Mouse (Mus musculus): ENCODE measurements around the gene Fscn1.
A peak's percentile ranks its signal among the peaks of the same experiment; 100 is the strongest.

Fscn1 gene

DNA sequence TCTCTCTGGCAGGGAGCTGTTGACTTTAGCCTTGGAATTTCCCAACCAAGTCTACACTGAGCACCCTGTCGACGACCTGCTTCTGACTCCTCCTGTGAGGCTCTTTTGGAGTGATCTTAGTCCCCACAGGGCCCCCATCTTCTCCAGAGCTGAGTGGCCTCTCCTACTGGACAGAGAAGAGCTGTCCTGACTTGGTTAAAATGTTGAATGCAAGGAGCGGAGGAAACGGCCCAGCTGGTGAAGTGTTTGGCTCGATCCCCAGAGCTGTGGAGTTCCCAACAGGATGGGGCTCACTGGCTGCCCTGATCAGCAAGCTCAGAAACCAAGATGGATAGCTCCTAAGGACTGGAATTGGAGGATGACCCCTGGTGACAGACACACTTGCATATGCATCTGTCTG, 16.4 kb downstream of the Fscn1 start:
- no peak for DNase-seq

DNA sequence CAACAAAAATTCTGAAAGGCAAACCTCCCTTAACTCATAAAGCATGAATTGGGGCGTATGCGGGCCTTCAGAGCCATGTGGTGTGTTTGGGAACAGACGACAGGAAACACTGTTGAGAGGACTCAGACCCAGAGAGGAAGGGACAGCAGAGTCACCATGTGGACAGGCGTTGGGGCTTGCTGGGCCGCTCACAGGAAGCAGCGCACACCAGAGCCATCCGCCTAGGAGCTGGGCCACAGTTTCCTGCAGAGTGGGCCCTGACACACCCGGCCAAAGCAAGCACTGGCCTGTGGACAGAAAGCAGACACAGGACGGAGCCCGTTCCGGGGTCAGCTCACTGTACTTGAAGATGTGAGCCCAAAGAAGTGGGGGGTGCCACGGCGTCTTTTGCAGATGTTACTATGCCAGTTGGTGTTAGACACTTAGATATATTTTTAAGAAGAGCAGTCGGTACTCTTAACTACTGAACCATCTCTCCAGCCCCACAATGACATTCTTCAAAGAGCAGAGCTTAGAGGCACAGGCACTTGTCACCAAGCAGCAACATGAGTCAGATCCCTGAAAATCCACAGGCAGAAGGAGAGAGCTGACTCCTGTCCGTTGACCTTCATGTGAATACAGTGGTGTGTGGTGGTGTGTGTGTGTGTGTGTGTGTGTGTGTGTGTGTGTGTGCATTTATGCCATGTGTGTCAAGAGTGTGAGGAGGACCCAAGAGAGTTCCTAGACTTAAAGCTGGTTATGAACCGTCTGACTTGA, 22.1 kb downstream of the Fscn1 start:
- DNase-seq: no peak

DNA sequence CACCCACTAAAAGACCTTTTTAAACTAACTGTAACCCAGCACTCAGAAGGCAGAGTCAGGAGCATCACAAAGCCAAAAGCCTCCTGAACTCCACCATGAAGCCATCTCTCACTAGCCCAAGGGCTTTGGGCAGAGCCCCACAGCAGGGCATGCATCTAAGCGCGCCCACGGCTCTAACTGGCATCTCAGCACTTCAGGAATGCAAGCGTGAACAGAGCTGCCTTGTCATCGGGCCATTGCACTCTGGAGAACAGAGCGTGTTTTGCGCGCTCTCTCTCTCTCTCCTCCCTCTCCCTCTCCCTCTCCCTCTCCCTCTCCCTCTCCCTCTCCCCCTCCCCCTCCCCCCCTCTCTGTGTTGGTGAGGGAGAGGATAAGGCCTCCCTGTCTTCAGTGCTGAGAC, 23.0 kb downstream of the Fscn1 start:
- no peak for DNase-seq

DNA sequence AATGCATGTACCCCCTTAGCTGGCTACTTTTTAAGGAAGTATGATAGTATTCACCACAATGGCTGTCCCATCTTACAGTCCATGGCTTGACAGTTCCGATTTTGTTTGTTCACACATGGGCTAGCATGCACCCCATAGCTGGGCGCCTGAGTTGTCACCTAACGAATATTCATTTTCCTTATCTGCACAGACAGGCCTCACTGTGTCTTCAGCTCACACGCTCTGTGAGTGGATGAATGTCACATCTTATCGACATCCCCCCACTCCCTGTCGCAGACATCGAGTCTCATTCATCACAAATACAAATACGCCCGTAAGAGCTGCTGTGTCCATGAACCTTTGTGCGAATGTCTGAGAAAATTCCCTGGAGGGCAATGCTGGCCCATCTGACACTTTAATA, 24.1 kb downstream of the Fscn1 start:
- no peak for DNase-seq

DNA sequence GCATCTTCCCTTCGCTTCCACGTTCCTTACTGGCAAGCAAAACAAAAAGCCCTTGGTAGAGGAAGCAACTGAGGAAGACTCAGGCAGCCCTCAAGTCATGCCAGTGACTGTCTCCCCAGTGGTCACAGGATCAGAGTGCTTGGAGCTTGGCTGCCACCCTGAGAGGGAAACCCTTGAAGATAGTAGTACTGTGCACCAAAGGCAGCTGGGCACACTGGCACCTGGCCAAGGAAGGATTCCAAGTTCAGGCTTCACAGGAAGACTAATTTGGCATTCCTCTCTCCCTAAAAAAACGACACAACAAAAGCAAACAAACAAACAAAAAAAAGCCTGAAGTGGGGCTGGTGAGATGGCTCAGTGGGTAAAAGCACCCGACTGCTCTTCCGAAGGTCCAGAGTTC, 28.4 kb downstream of the Fscn1 start:
- DNase-seq: no peak

DNA sequence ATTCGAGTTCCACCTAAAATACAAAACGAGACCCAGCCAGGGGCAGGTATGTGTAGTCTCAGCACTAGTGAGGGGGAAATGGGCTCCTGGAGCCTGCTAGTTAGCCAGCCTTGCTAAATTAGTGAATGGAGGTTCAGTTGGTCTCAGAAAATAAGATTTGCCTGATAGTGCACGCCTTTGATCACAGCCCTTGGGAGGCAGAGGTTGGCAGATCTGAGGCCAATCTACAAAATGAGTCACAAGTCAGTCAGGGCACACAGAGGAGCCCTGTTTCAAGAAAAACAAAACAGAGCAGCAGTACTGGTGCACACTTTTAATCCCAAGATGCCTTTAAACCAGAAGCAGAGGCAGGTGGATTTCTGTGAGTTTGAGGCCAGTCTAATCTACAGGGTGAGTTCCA, 29.0 kb downstream of the Fscn1 start:
- DNase-seq: no peak

DNA sequence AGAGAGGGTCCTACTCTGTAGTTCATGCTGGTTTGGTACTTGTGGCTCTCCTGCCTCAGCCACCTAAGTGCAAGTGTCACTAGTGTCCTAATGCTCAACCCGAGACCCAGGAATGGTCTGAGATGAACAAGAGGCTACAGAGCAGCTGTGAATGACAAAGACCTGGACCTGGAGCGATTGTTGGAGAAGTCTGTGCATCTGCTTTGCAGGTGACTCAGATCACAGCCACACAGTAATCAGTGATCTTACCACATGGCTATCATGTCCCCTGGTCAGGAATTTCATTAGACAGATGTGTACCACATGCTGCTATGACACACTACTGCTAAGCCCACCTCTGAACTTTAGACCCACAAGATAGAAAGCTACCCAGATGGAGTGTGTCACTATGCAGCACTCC, 34.6 kb downstream of the Fscn1 start:
- no peak for DNase-seq

DNA sequence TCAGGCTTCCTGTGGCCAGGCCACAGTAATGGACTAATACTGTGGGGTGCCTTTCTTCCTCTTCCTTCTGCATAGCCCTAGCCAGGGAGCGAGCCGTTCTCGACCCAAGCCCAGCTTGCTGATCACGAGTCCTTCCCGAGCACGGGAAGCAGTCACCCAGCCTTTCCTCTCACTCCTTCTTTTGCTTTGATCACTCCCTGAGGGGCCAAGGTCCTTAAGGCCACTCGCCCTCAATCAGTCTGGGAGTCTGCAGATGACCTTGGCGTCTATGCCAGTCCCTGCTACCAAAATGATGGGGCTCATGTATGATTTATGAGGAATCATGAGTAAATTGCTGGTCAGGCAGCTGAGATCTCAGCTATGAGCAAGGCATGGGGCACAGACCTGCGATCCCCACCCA, 37.4 kb downstream of the Fscn1 start:
- no peak for DNase-seq

DNA sequence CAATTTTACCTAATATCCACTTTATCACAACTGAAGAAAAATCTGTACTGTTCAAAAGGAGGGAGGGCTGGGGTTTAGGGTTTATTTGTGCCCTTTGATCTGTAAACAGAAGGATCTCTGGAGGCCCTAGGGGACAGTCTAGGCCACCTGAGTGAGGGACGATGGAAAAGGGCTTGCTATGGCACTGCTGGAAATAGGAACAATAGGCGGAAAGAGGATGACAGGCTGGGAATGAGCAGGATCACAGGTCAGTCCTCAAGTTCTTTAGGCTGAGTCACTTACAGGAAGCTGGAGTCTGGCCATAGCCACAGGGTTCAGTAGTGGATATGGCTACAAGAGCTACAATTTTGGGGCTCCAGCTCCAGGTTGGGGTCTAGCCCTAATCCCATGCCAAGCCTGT, 38.0 kb downstream of the Fscn1 start:
- DNase-seq: no peak

DNA sequence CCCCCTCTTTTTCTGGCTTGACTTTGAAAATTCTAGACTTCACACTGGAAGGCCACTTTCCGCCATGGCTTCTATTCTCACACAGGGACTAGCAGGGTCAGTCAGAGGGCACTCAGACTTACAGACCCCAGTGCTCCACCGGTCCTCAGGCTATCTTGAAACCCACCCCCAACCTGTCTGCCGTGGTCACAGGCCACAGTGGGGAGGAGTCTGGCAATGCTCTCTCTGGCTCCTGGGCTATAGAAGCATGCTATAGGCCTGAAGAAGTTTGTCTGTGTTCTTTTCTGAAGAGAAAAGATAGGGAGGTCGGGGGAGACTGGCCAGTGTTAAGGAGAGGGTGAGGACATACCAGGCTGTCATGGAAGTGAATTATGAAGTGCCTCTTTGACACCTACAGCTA, 39.9 kb downstream of the Fscn1 start:
- peak; percentile 42 for DNase-seq

DNA sequence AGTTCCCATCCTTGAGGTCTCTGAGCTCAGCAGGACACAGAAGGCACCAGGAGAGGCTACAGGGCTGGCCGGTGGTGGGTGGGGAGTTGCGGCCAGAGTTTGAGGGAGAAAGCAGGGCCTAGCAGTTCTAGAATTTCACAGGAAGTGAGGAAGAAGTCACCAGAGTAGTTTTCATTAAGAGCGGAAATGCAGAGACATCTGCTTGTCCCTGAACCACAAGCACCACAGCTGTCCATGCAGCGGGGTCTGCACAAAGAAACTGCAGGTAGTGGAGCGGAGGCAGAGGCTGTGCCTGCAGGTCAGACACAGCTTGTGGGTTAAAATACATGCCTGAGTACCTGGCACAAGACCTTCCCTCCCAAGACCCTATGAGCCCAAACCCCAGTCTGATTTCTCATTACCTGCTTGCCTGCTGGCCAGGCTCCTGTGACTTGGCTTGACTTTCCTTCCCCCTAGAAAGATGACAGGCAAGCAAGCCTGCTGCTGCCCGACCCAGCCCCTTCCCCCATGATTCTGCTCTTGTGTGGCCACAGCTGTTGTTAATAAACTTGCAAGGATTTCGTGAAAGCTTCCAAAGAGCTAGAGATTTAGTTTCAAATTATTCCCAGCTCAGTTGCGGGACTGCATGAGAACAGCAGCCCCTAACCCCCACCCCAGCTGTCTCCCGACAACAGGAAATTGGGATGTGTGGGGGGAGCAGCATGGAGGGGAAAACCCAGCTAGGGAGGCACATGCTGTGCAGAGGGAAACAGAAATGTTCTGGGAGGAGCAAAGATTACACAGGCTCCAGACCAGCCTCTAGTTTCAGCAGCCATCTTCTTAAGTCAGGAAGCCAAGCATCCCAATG, 40.7 kb downstream of the Fscn1 start:
- DNase-seq: peak; percentile 89

DNA sequence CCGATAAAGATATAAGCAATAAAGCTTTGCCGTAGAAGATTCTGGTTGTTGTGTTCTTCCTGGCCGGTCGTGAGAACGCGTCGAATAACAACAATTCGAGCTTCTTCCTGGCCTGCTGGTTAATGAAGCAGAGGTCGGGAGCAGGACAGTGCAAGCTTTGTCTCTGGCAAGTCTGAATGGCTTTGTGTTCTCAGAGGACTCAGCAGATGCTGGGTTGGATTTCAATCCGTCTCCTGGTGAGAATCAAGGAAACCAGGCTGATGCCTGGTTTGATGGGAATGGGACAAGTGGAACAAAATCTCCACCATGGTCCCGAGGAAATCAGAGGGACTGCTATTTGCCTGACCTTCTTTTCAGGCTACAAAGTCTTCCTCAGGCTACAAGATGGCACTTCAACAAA, 49.2 kb downstream of the Fscn1 start:
- no peak for DNase-seq

DNA sequence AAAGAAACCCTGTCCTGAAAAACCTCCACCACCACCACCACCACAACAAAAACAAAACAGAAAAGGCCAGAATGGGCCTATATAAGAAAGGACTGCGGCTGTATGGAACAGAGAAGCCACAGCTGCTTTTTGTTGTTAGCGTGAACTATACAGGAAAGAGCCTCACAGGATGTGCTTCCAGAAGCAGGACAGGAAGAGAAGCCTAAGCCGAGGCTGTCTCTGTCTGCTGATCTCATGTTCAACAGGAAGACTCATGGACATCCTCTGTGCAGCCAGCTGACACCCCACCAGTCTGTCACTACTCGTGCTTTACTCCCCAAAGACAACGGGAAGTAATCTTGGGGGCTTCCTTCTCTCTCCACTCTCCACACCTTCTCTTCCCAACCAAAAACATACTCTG, 57.3 kb downstream of the Fscn1 start:
- no peak for DNase-seq
